Mouse (Mus musculus): Measurements from ENCODE around the gene Phldb2. TPM values are rescaled to one million over a fixed set of nuclear protein-coding genes. Genes with fewer than 3 reads are reported as not detected.

The Phldb2 gene
- polyA plus RNA-seq, 1 experiment from 2014 or later: 6.8 TPM

DNA sequence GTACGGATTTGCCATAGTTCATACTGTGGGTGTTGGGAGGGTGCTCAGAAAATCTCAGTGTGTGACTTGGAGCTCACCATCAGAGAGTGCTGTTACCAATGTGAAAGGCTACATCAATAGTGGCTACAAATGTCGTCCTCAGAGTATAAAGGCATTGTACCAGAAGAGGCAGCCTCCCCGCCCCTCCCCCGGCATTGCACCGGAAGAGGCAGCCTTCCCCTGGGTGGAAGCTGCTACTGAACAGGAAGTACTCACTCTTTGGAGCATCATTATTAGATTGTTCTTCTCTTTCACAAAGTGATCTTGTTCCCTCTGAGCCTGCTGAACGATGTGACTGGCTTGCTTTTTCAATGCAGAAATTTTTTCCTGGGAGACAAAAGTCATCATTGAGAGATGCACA is 173.4 kb downstream of the Phldb2 start:
- H3K9me3 ChIP-seq (ENCODE audit: control insufficient read depth, low read length): no peaks in the 10 kb centered on the region
- H3K9ac ChIP-seq (ENCODE audit: low read depth, low read length): no peak overlapping the region
- WGBS: 76% methylated on average over 6 of the region's 6 CpGs
- H3K4me1 ChIP-seq (ENCODE audit: control insufficient read depth, insufficient read depth, low read depth, low read length): no peaks in the 10 kb centered on the region
- no peak overlapping the region for H3K4me2 ChIP-seq (ENCODE audit: low read length)
- no peak for ATAC-seq
- H3K36me3 ChIP-seq (ENCODE audit: control insufficient read depth, insufficient read depth, low read length): peaks cover 2% of the 10 kb centered on the region; the same call in 1 of the 2 replicates
- H3K27me3 ChIP-seq (replicated peaks; ENCODE audit: control insufficient read depth, insufficient read depth, low read length): no peaks in the 10 kb centered on the region
- H3K4me3 ChIP-seq (ENCODE audit: low read length): no peak overlapping the region
- no peak overlapping the region for H3K27ac ChIP-seq (ENCODE audit: low read depth, low read length)

DNA sequence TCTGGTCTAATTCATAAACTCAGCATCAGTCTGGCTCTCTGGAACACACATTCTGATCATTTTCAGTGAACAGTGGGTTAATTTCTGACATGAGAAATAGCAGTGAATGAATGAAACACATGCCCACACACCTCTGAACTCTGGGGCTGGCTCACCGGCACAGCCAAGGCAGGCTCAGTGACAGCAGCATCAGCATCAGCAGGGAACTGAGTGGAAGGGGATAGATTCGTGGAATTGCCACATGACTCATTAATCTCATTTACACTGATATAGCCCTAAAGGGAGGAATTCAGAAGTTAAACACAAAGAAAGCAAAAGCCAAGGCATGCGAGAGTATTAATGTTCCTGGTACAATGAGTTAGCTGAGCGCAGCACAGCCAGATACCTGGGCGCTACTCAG is 178.6 kb downstream of the Phldb2 start:
- 0 out of 2 replicates have a peak, but pooled peaks have one; percentile 37 for ATAC-seq

DNA sequence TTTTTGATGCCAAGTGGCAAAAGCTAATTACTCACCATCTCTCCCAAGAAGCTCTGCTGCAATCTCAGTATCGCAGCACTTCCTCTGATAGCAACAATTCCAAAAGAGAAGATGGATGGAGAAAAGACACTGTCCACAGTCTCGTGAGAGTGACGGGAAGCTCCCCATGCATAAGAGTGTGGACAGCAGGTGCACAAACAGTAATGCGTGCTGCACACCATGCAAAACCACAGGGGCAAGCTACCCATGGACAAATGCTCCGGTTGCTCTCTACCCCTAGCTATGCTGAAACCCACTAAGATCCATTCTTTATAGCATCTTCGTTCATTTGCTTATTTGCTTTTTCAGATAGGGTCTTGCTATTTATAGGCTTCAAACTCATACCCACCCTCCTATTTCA is 182.5 kb downstream of the Phldb2 start:
- Histone ChIP-seq H3K27me3 (replicated peaks; ENCODE audit: control insufficient read depth, insufficient read depth, low read length) (no peaks in the 10 kb centered on the region), H3K36me3 (ENCODE audit: control insufficient read depth, insufficient read depth, low read length) (no peaks in the 10 kb centered on the region), H3K4me1 (ENCODE audit: control insufficient read depth, insufficient read depth, low read depth, low read length) (no peaks in the 10 kb centered on the region; the same call in 1 of the 2 replicates), H3K9me3 (ENCODE audit: control insufficient read depth, low read length) (no peaks in the 10 kb centered on the region), H3K9ac (ENCODE audit: low read depth, low read length) (no peak overlapping the region), H3K4me3 (ENCODE audit: low read length) (no peak overlapping the region), H3K4me2 (ENCODE audit: low read length) (no peak overlapping the region), H3K27ac (ENCODE audit: low read depth, low read length) (no peak overlapping the region)
- 92% methylated on average over 6 of the region's 6 CpGs for WGBS
- no peak for ATAC-seq

More for the DNA sequence above, 178.6 kb downstream of the Phldb2 start:
- no peaks in the 10 kb centered on the region for H3K9me3 ChIP-seq (ENCODE audit: control insufficient read depth, low read length)
- no peak overlapping the region for H3K27ac ChIP-seq (ENCODE audit: low read depth, low read length)
- H3K9ac ChIP-seq (ENCODE audit: low read depth, low read length): no peak overlapping the region
- no peaks in the 10 kb centered on the region for H3K27me3 ChIP-seq (replicated peaks; ENCODE audit: control insufficient read depth, insufficient read depth, low read length)
- no peak overlapping the region for H3K4me3 ChIP-seq (ENCODE audit: low read length)
- no peaks in the 10 kb centered on the region for H3K4me1 ChIP-seq (ENCODE audit: control insufficient read depth, insufficient read depth, low read depth, low read length)
- no peaks in the 10 kb centered on the region; the same call in 1 of the 2 replicates for H3K36me3 ChIP-seq (ENCODE audit: control insufficient read depth, insufficient read depth, low read length)
- no peak overlapping the region for H3K4me2 ChIP-seq (ENCODE audit: low read length)
- WGBS: 74% methylated on average over 5 of the region's 5 CpGs

DNA sequence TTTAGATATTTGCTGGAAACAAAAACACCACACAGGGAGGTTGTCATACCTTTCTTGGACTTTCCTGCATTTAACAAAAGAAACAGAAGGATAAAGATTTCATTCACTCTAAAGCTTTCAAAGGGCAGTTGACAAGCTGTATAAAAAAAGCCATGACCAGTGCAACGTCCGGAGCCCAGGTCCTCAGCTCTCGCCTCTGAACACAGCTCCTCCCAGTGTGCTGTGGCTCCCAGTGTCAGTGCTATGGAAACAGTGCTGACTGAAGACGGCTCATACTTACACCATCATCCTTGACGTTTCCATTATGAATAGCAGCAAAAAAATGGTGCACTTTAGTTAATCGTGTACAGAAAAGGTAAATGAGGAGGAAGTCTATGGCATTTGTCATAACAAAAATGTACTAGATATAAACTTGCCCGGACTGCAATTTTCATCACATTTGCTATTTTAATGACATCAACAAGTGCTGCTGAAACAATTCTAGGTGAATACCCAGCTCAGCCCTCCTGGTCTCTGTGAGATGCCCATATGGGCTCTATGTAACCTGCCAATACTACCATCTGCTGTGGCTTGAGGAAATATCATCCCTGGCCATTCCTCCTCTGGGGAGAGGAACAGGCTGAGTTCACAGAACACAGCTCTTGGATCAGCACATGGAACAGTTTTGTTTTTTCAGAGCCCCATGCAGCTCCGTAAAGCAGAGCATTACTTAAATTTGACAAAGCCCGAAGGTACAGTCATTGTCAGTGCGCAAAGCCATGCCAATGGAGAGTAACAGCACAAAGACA is 185.4 kb downstream of the Phldb2 start:
- H3K4me3 ChIP-seq (ENCODE audit: low read length): no peak overlapping the region
- H3K27me3 ChIP-seq (replicated peaks; ENCODE audit: control insufficient read depth, insufficient read depth, low read length): no peaks in the 10 kb centered on the region
- no peak overlapping the region; the same call in 1 of the 2 replicates for H3K4me2 ChIP-seq (ENCODE audit: low read length)
- H3K9ac ChIP-seq (ENCODE audit: low read depth, low read length): no peak overlapping the region
- ATAC-seq: peak; percentile 70
- H3K9me3 ChIP-seq (ENCODE audit: control insufficient read depth, low read length): no peaks in the 10 kb centered on the region
- no peaks in the 10 kb centered on the region; the same call in 1 of the 2 replicates for H3K4me1 ChIP-seq (ENCODE audit: control insufficient read depth, insufficient read depth, low read depth, low read length)
- WGBS: 46% methylated on average over 10 of the region's 10 CpGs
- H3K36me3 ChIP-seq (ENCODE audit: control insufficient read depth, insufficient read depth, low read length): no peaks in the 10 kb centered on the region
- no peak overlapping the region for H3K27ac ChIP-seq (ENCODE audit: low read depth, low read length)

DNA sequence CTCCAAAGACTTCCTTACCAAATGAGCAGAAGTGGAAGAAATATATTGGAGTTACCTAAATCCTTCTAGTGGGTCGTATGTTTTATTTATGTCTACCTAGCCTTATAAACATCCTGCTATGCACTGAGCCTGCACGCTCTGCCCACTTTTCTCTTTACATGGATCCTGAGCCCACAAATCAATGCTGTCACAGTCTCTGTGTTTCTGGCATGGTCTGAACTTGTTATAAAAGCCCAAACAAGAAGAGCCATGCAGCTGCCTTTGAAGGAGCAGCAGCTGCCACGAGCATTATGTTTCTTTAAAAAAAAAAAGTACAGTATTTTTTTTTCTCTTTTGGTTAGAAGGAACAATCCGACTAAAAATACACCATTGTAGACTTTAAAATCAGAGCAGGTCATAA is 186.0 kb downstream of the Phldb2 start:
- no peak overlapping the region for H3K9ac ChIP-seq (ENCODE audit: low read depth, low read length)
- H3K9me3 ChIP-seq (ENCODE audit: control insufficient read depth, low read length): no peaks in the 10 kb centered on the region
- no peak overlapping the region for H3K27ac ChIP-seq (ENCODE audit: low read depth, low read length)
- H3K4me2 ChIP-seq (ENCODE audit: low read length): no peak overlapping the region
- no peaks in the 10 kb centered on the region for H3K36me3 ChIP-seq (ENCODE audit: control insufficient read depth, insufficient read depth, low read length)
- H3K27me3 ChIP-seq (replicated peaks; ENCODE audit: control insufficient read depth, insufficient read depth, low read length): no peaks in the 10 kb centered on the region
- H3K4me1 ChIP-seq (ENCODE audit: control insufficient read depth, insufficient read depth, low read depth, low read length): no peaks in the 10 kb centered on the region; the same call in 1 of the 2 replicates
- WGBS: 45% methylated on average over 4 of the region's 4 CpGs
- no peak overlapping the region for H3K4me3 ChIP-seq (ENCODE audit: low read length)
- ATAC-seq: no peak

DNA sequence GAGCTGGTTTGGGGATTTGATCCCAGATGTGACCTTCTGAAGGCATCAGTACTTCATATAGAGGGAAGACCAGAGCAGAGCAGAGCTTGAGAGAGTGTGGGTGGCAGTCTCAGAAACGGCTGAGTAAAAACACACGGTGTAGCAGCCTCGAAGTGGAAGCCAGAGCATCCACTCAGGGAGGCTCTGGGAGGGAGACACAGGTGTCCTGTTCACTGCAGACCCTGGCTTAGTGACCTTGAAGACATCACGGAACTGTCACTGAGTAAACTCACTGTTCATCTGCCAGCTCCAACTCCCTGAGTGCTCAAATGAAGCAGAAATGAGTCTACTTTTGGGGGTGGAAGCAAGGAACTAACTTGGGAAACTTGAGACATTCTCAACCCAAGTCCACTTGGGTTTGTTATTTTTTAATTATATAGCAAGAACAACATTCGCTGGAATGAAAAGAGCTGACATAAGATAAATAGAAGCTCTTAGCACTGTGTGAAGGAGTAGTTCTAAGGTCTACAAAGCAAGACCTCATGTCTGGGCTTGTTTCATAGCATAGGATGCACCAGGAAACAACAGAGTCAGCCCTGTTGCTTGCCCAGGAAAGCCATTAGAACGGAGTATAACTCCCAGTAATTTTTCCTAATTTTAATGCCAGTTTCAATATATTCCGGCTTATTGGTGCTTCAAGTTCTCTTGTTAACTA is 187.4 kb downstream of the Phldb2 start:
- no peak overlapping the region for H3K27ac ChIP-seq (ENCODE audit: low read depth, low read length)
- H3K36me3 ChIP-seq (ENCODE audit: control insufficient read depth, insufficient read depth, low read length): no peaks in the 10 kb centered on the region
- no peak for ATAC-seq
- no peak overlapping the region for H3K4me2 ChIP-seq (ENCODE audit: low read length)
- H3K9ac ChIP-seq (ENCODE audit: low read depth, low read length): no peak overlapping the region
- H3K4me3 ChIP-seq (ENCODE audit: low read length): no peak overlapping the region
- 86% methylated on average over 7 of the region's 7 CpGs for WGBS
- H3K4me1 ChIP-seq (ENCODE audit: control insufficient read depth, insufficient read depth, low read depth, low read length): no peaks in the 10 kb centered on the region; the same call in 1 of the 2 replicates
- H3K9me3 ChIP-seq (ENCODE audit: control insufficient read depth, low read length): no peaks in the 10 kb centered on the region
- H3K27me3 ChIP-seq (replicated peaks; ENCODE audit: control insufficient read depth, insufficient read depth, low read length): no peaks in the 10 kb centered on the region

DNA sequence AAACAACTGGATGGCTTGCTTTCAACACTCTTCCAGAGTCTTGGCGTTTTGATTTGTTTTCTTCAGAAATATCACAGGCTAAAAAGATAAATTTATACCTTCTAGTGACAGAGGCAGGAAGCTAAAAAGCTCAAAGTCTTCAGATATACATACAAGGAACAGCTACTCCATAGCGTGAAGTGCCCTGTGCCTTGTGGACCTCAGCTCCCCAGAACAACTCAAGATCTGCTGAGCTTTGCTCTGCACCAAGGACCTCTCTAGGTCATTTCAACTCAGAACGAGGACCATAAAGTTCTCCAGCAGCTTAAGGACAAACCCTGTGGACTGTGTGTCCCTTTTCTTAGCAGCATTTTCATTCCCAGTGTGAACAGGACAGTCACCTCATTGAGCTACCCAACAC is 188.3 kb downstream of the Phldb2 start:
- no peaks in the 10 kb centered on the region for H3K27me3 ChIP-seq (replicated peaks; ENCODE audit: control insufficient read depth, insufficient read depth, low read length)
- no peak overlapping the region for H3K4me3 ChIP-seq (ENCODE audit: low read length)
- H3K36me3 ChIP-seq (ENCODE audit: control insufficient read depth, insufficient read depth, low read length): no peaks in the 10 kb centered on the region
- no peak overlapping the region for H3K9ac ChIP-seq (ENCODE audit: low read depth, low read length)
- no peak for ATAC-seq
- H3K27ac ChIP-seq (ENCODE audit: low read depth, low read length): no peak overlapping the region
- no peak overlapping the region for H3K4me2 ChIP-seq (ENCODE audit: low read length)
- H3K4me1 ChIP-seq (ENCODE audit: control insufficient read depth, insufficient read depth, low read depth, low read length): no peaks in the 10 kb centered on the region; the same call in 1 of the 2 replicates
- 94% methylated on average over 3 of the region's 3 CpGs for WGBS
- no peaks in the 10 kb centered on the region for H3K9me3 ChIP-seq (ENCODE audit: control insufficient read depth, low read length)

DNA sequence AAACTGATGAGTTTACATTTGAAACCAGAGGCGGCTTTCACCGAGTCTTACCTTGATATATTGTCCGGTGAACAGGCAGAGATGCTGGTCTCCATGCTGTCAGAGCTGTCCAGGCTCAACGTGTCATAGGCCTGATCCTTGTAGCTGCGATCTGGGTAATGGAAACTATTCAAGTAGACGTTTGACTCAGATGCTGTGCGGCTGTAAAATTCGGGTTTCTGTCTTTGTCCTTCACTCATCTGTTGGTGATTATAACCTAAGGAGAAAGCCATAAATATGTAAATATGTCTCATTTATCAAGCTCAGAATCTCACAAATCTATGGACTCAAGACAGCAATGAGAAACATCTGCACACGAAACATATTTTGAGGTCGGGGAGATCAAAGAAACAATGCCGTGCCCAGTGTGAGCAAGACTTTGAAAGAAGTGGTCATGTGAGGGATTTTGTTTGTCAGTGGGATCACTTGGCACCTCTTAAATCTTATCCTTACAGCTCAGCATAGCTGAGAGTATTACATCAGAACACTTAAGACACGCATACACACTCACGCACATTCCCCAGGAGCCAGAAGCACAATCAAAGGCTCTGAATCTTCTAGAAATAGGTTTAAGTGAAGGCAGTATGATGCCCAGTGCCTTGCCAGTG is 190.4 kb downstream of the Phldb2 start:
- Histone ChIP-seq H3K36me3 (ENCODE audit: control insufficient read depth, insufficient read depth, low read length) (no peaks in the 10 kb centered on the region), H3K27ac (ENCODE audit: low read depth, low read length) (no peak overlapping the region), H3K9ac (ENCODE audit: low read depth, low read length) (no peak overlapping the region), H3K4me2 (ENCODE audit: low read length) (no peak overlapping the region), H3K4me1 (ENCODE audit: control insufficient read depth, insufficient read depth, low read depth, low read length) (no peaks in the 10 kb centered on the region), H3K4me3 (ENCODE audit: low read length) (no peak overlapping the region), H3K27me3 (replicated peaks; ENCODE audit: control insufficient read depth, insufficient read depth, low read length) (no peaks in the 10 kb centered on the region), H3K9me3 (ENCODE audit: control insufficient read depth, low read length) (no peaks in the 10 kb centered on the region)
- WGBS: 81% methylated on average over 13 of the region's 13 CpGs
- ATAC-seq: no peak

DNA sequence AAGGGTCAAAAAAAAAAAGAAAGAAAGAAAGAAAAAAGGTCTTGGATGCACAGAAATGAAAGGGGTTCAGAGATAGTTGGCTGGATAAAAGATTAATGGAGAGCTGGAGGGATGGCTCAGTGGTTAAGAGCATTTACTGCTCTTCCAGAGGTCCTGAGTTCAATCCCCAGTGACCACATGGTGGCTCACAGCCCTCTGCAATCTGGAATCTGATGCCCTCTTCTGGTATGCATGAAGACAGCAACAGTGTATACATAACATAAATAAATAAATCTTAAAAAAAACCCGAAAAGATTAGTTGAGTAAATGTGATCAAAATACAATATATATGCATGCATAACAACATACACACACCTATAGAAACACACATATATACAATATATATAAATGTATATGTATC is 192.0 kb downstream of the Phldb2 start:
- H3K4me2 ChIP-seq (ENCODE audit: low read length): no peak overlapping the region
- H3K36me3 ChIP-seq (ENCODE audit: control insufficient read depth, insufficient read depth, low read length): no peaks in the 10 kb centered on the region
- no peaks in the 10 kb centered on the region for H3K9me3 ChIP-seq (ENCODE audit: control insufficient read depth, low read length)
- no peak overlapping the region for H3K27ac ChIP-seq (ENCODE audit: low read depth, low read length)
- no peaks in the 10 kb centered on the region for H3K27me3 ChIP-seq (replicated peaks; ENCODE audit: control insufficient read depth, insufficient read depth, low read length)
- WGBS: 77% methylated on average over 1 of the region's 1 CpGs
- no peak overlapping the region for H3K9ac ChIP-seq (ENCODE audit: low read depth, low read length)
- no peaks in the 10 kb centered on the region for H3K4me1 ChIP-seq (ENCODE audit: control insufficient read depth, insufficient read depth, low read depth, low read length)
- ATAC-seq: no peak
- no peak overlapping the region for H3K4me3 ChIP-seq (ENCODE audit: low read length)
